Mouse (Mus musculus) embryonic facial prominence, embryonic 12.5 days (tissue): ENCODE measurements around the gene Ampd2. TPM values are rescaled to one million over a fixed set of nuclear protein-coding genes. Genes with fewer than 3 reads are reported as not detected.

ENCODE experiments used
- ATAC-seq: fragments of 200-750 bp; cut with Nextera tagmentation; 2 replicates; pipeline ENCODE4 v1.8.0; 2017; ENCODE audit not compliant: insufficient number of reproducible peaks, insufficient read depth, low FRiP score, low TSS enrichment
- H3K27ac ChIP-seq: fragments of 300-500 bp; sonication (generic); 2 replicates; pipeline ENCODE4 v1.5.1; 2016; ENCODE audit warnings: mild to moderate bottlenecking
- H3K27me3 ChIP-seq: fragments of 300-500 bp; sonication (generic); 2 replicates; pipeline ENCODE4 v1.6.1; 2016; ENCODE audit warnings: mild to moderate bottlenecking, moderate library complexity
- H3K36me3 ChIP-seq: fragments of 300-500 bp; sonication (generic); 2 replicates; pipeline ENCODE4 v1.6.1; 2016; ENCODE audit warnings: mild to moderate bottlenecking
- H3K4me1 ChIP-seq: fragments of 300-500 bp; sonication (generic); 2 replicates; pipeline ENCODE4 v1.6.1; 2016
- H3K4me2 ChIP-seq: fragments of 300-500 bp; sonication (generic); replicated peaks from 2 replicates; pipeline ENCODE4 v1.6.1; 2016; ENCODE audit warnings: mild to moderate bottlenecking, moderate library complexity
- H3K4me3 ChIP-seq: fragments of 300-500 bp; sonication (generic); 2 replicates; pipeline ENCODE4 v1.5.1; 2016; ENCODE audit warnings: mild to moderate bottlenecking
- H3K9ac ChIP-seq: fragments of 300-500 bp; sonication (generic); 2 replicates; pipeline ENCODE4 v1.6.1; 2016; ENCODE audit warnings: mild to moderate bottlenecking, moderate library complexity
- H3K9me3 ChIP-seq: fragments of 300-500 bp; sonication (generic); 2 replicates; pipeline ENCODE4 v1.6.1; 2016; ENCODE audit warnings: mild to moderate bottlenecking, moderate library complexity
- WGBS: fragments of 180-500 bp; shearing (Covaris S2); methylation state at CpG from one replicate; pipeline ENCODE4 v1.1.7; 2016; 5-methylcytosine and 5-hydroxymethylcytosine counted together
- polyA plus RNA-seq: library from polyadenylated mRNA; unstranded; fragments of >200 nt; fragmentation: Nextera tagmentation; extraction: Ambion mirVana; gene quantifications from 2 replicates; pipeline ENCODE4 v1.2.1, GENCODE M21; 2016

Gene Ampd2
- polyA plus RNA-seq, 1 experiment from 2014 or later = 48.4 TPM

DNA sequence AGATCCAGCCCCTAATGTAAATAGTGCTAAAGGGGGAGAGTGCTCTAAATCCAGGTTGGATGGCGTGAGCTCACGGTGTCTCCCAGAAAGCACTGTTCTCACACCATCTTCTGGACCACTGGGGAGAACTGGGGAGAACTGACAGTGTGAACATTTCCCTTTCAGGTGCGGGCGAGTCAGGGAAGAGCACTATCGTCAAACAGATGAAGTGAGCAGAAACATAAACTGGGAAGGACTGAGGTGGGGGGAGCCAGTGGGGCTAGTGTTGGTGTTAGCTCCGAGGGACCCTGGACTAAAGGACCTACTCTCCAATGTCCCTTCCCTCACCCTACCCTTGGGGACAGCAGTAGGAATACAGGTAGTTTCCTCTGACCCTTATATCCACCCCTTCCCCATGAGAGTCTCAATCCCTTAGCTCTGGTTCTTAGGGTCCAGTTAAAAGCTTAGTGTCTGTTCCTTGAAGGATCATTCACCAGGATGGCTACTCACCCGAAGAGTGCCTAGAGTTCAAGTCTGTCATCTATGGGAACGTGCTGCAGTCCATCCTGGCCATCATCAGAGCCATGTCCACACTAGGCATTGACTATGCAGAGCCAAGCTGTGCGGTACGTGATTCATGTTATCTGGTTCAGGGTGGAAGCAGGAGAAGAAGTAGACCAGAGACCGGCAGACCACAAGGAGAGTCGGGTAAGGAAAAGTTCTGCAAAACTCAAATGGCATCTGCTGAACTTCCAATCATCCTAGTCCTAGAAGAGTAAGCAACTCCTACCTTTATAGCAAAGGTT lies 8.7 kb upstream of the Ampd2 start:
- Histone ChIP-seq H3K4me1 (no peaks in the 10 kb centered on the region), H3K27ac (no peak overlapping the region), H3K4me2 (no peak overlapping the region), H3K9me3 (no peaks in the 10 kb centered on the region), H3K9ac (no peak overlapping the region), H3K4me3 (no peak overlapping the region), H3K36me3 (no peaks in the 10 kb centered on the region), H3K27me3 (no peaks in the 10 kb centered on the region)
- WGBS = 91% methylated on average over 12 of the region's 12 CpGs
- no peak for ATAC-seq

DNA sequence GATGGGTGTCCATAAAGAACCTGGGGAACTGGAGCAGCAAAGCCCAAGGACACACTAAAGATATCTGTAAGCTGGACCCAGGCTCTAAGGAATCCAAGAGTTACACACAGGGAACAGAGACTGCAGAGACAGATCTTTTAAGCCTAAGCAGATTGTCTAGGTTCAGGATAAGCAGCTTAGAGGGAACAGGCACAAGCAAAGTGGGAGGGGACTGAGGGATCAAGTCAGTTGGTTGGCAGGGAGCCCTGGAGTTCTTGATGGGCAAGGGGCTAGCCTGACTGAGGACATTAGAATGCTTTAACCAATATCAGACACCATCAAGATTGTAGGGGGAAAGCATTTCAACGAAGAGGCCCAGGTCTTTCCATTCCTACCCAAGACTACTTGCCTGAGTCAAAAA lies 7.7 kb upstream of the Ampd2 start:
- Histone ChIP-seq H3K27me3 (no peaks in the 10 kb centered on the region), H3K36me3 (no peaks in the 10 kb centered on the region), H3K4me2 (no peak overlapping the region), H3K4me1 (peaks cover 6% of the 10 kb centered on the region; the same call in 1 of the 2 replicates), H3K9me3 (no peaks in the 10 kb centered on the region), H3K4me3 (no peak overlapping the region), H3K9ac (no peak overlapping the region), H3K27ac (no peak overlapping the region)
- ATAC-seq = no peak
- WGBS = 84% methylated on average over 1 of the region's 1 CpGs

DNA sequence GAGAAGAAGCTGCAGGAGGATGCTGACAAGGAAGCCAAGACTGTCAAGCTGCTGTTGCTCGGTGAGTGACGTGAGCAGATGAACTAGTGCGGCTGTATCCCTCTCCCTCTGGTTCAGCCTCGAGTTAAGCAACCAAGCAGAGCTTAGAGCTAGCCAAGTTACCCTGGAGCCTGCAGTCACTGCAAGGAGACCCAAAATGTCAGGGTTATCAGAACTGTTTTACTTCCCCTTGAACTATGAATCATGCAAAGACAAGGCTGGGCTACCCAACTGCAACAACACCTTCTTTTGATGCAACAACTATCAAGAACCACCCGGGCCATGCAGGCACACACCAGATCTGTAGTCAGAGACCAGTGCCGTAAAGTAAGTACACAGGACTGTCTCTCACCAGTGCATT lies 6.9 kb upstream of the Ampd2 start:
- H3K4me2 ChIP-seq = no peak overlapping the region
- no peak overlapping the region for H3K4me3 ChIP-seq
- H3K36me3 ChIP-seq = no peaks in the 10 kb centered on the region
- no peak for ATAC-seq
- no peaks in the 10 kb centered on the region for H3K9me3 ChIP-seq
- no peak overlapping the region for H3K27ac ChIP-seq
- no peak overlapping the region for H3K9ac ChIP-seq
- peaks cover 12% of the 10 kb centered on the region; the same call in 1 of the 2 replicates for H3K4me1 ChIP-seq
- WGBS = 54% methylated on average over 6 of the region's 6 CpGs
- H3K27me3 ChIP-seq = no peaks in the 10 kb centered on the region

DNA sequence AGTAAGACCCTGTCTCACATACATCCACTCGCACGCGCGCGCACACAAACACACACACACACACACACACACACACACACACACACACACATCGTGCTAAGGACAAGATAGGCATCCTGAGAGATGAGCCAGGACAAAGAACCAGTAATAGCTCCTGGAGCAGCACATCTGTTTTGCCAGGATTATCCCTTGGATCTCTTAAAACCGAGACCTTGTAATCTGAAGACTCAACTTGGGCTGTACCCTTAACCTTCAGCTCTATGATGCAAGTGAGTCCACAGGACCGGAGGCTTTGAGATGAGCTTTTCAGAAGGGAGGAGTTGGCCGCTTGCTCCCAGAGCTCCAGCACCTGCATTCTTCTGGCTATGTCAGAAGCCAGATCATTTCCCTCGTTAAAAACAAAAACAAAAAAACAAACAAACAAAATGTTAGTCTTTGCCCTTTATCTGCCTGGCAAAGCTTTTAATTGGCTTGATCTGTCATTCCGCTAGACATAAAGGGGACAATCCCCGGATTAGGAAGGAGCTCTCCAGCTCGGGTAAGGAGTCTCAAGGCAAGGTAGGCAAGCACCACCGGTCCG lies 6.2 kb upstream of the Ampd2 start, which contains the start of gene Gnat2:
TSS of gene Gnat2 (plus strand) at position 254 of the 580 bp plus-strand sequence.
- H3K27me3 ChIP-seq = no peaks in the 10 kb centered on the region
- 73% methylated on average over 15 of the region's 15 CpGs for WGBS

DNA sequence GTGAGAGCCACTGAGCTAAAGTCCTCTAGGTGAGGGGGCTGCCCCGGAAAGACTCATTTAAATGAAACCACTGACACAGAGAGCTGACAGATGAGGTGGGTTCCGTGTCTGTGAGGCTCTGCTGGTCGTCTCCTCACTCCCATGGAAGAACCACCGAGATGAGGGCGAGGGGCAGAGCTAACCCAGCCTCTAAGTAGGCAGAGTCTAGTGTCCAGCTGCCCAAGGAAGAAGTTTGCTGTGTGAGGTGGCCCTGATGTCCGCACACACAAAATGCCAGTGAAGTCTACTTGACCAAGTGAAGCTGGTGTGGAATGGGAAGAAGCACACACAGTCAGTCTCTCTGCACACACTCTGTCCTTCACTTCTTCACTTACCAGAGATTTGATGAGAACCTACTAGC lies 5.6 kb upstream of the Ampd2 start:
- no peaks in the 10 kb centered on the region for H3K36me3 ChIP-seq
- H3K27ac ChIP-seq = no peak overlapping the region
- no peak overlapping the region for H3K4me3 ChIP-seq
- no peak overlapping the region for H3K4me2 ChIP-seq
- no peaks in the 10 kb centered on the region for H3K9me3 ChIP-seq
- H3K4me1 ChIP-seq = peaks cover 16% of the 10 kb centered on the region
- H3K9ac ChIP-seq = no peak overlapping the region
- no peak for ATAC-seq
- H3K27me3 ChIP-seq = no peaks in the 10 kb centered on the region
- 79% methylated on average over 6 of the region's 6 CpGs for WGBS

More for the DNA sequence above, 6.2 kb upstream of the Ampd2 start, which contains the start of gene Gnat2:
- Histone ChIP-seq H3K36me3 (no peaks in the 10 kb centered on the region), H3K4me3 (no peak within 1 kb of the TSS), H3K9me3 (no peaks in the 10 kb centered on the region), H3K27ac (no peak within 1 kb of the TSS), H3K9ac (no peak within 1 kb of the TSS), H3K4me1 (peaks cover 12% of the 10 kb centered on the region; the same call in 1 of the 2 replicates), H3K4me2 (no peak within 1 kb of the TSS)
- ATAC-seq = no peak

DNA sequence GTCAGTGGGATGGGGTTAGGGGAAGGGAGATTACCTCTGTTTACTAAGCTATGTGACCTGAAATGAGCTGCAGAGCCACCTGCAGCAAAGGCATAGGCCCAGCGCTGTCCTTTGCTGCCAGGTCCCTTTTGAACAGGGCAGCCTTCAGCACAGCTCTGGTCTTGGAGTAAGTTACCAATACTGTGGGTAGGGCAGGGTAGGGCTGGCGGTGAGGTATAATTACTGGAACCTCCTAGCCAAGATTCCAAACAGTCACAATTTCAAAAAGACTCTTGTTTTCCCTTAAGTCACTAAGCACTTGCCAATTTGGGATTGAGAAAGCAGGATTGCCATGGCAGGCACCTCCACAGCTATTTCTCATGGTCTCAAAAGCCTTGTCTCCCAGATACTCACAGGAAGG lies 4.1 kb upstream of the Ampd2 start:
- H3K27me3 ChIP-seq = no peaks in the 10 kb centered on the region
- peaks cover 23% of the 10 kb centered on the region for H3K4me1 ChIP-seq
- no peak overlapping the region for H3K4me2 ChIP-seq
- H3K9me3 ChIP-seq = no peaks in the 10 kb centered on the region
- 68% methylated on average over 2 of the region's 2 CpGs for WGBS
- no peak overlapping the region for H3K9ac ChIP-seq
- H3K4me3 ChIP-seq = no peak overlapping the region
- 0 out of 2 replicates have a peak overlapping the region, but pooled peaks have one; percentile 17 for H3K27ac ChIP-seq
- no peak for ATAC-seq
- H3K36me3 ChIP-seq = no peaks in the 10 kb centered on the region

DNA sequence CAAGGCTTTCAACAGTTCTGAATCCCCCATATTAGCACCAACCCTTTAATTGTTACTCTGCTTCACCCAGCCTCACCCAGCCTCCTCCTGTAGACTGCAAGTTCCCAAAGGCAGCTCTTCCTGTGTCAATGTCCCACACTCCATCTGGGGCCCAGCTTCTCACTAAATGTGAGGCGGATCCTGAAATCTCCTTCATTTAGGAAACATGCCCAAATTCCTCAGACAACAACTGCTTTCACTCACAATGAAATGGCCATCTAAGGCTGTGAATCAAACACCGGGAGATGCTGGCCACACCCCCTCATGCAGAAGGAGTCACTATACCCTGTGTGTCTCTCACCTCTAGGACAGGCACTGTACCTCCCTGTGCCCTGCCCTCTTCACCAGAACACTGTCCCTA lies 3.5 kb upstream of the Ampd2 start:
- ATAC-seq = no peak

DNA sequence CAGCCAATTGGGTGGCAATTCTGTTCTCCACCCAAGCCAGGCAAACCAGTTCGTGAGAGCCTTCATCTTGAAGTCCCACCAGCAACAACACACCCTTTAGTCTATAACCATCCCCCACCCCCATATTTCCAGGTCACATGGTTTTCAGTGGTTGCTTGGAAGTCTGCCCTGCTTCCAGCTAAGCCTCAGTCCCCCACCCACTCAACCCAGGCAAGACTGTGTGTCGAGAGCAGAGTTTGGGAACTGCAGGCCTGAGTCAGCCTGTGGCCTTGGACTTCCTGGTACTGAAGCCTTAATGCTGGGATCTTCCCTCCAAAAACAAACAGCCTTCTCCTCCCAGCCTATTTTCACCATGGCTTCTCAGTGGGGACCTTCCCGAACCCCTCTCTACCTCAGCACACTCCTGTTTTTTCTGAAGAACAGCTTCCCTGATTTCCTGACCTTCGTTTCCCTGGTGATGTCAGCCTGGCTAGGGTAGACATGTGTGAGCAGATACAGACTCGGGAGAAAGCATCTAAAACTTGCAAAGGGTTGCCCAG lies 2.5 kb upstream of the Ampd2 start:
- Histone ChIP-seq H3K4me3 (no peak overlapping the region), H3K4me2 (no peak overlapping the region), H3K27ac (no peak overlapping the region), H3K27me3 (no peaks in the 10 kb centered on the region), H3K9ac (no peak overlapping the region), H3K9me3 (no peaks in the 10 kb centered on the region), H3K36me3 (no peaks in the 10 kb centered on the region), H3K4me1 (peaks cover 34% of the 10 kb centered on the region)
- 36% methylated on average over 5 of the region's 5 CpGs for WGBS
- ATAC-seq = no peak

More for the DNA sequence above, 3.5 kb upstream of the Ampd2 start:
- peaks cover 24% of the 10 kb centered on the region for H3K4me1 ChIP-seq
- H3K27ac ChIP-seq = no peak overlapping the region
- H3K4me3 ChIP-seq = no peak overlapping the region
- 43% methylated on average over 2 of the region's 2 CpGs for WGBS
- H3K9ac ChIP-seq = no peak overlapping the region
- no peaks in the 10 kb centered on the region for H3K27me3 ChIP-seq
- H3K4me2 ChIP-seq = no peak overlapping the region
- H3K36me3 ChIP-seq = no peaks in the 10 kb centered on the region
- H3K9me3 ChIP-seq = no peaks in the 10 kb centered on the region

DNA sequence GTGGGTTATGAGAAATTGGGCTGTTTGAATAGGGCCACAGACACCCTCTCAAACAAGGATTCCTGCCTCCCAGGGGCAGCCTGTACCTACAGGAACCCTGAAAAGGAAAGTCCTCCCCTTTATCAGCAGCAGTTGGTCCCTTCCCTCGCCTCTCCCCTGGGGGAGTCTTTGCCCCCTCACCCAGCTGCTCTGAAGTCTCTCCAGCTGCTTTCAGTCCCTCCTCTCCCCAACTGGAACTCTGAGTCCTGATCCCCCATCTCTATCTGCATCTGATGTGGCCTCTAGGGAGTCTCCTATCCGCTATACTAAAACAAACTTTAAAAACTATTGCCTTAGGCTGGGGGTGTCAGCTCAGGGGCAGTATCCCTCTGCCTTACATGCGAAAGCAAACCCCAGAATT lies 878 bp upstream of the Ampd2 start:
- WGBS = 74% methylated on average over 3 of the region's 3 CpGs
- H3K4me2 ChIP-seq = no peak overlapping the region
- H3K4me1 ChIP-seq = peaks cover 45% of the 10 kb centered on the region
- no peaks in the 10 kb centered on the region for H3K36me3 ChIP-seq
- H3K27me3 ChIP-seq = no peaks in the 10 kb centered on the region
- no peak overlapping the region for H3K4me3 ChIP-seq
- no peak overlapping the region for H3K9ac ChIP-seq
- H3K27ac ChIP-seq = no peak overlapping the region
- H3K9me3 ChIP-seq = no peaks in the 10 kb centered on the region
- no peak for ATAC-seq

DNA sequence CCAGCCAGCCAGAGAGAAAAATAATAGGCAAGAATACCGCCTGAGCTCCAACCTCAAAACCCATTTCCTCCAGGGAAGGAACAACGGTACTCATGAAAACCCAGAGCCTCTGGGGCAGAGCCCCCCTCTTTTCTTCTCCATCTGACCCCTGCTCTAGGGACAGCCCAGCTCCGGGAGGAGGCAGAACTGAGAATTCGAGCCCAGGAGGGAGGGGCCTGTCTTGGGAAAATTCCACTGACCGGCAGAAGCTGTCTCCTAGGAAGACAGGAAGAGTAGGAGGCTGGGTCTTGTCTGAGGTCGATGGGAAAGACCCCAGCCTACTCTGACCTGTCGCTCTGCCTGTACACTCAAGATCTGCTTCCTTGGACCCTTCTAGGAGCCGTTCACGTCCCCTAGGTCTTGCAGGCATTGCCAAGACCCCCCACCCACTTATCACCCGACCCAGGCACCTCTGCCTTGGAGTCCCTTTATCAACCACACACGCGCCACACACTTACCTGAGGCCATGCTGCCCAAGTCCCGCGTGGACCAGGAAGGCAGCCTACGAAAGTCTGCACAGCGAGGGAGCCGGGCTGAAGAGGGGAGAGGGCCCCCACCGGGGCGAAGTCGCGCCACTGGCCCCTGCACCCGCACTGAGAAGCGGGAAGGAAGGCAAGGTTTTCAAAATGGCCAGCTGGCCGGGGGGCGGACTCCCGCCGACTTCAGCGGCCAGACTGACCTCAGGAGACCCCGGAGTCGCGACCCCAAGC lies 556 bp downstream of the Ampd2 start:
- WGBS = under 1% methylated on average over 31 of the region's 31 CpGs
- Histone ChIP-seq H3K9ac (peak overlapping the region; percentile 74), H3K27me3 (no peaks in the 10 kb centered on the region), H3K9me3 (no peaks in the 10 kb centered on the region), H3K4me3 (peak overlapping the region; percentile 68), H3K27ac (peak overlapping the region; percentile 90), H3K36me3 (no peaks in the 10 kb centered on the region), H3K4me2 (peak overlapping the region; percentile 100), H3K4me1 (peaks cover 48% of the 10 kb centered on the region)
- ATAC-seq = peak; percentile 66

DNA sequence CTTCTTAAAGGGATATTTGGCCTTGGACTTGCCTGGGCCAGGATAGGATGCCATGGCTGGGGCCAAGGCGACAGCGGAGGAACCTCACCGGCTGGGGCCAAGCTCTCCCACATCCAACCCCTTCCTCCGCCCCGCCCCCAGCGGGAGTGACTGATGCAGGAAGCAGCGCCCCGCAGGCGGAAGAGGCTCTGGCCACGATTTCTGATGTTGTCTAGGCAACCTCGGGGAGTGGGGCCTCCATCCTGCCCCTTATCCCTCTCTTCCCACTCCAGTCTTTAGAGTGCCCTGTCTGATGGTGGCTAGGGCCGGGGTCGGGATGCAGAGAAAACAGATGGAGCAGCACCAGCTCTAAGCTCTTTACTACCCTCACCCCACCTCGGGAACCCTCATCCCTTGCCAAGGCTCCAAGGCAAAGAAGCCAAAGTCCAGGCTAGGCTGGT lies 1.1 kb downstream of the Ampd2 start:
- Histone ChIP-seq H3K9ac (peak overlapping the region; percentile 74), H3K4me2 (peak overlapping the region; percentile 100), H3K36me3 (0 out of 2 replicates have a peak, but pooled peaks cover 5% of the 10 kb centered on the region), H3K27ac (peak overlapping the region; percentile 90), H3K4me1 (peaks cover 48% of the 10 kb centered on the region), H3K9me3 (no peaks in the 10 kb centered on the region), H3K4me3 (peak overlapping the region; percentile 68), H3K27me3 (no peaks in the 10 kb centered on the region)
- WGBS = under 1% methylated on average over 14 of the region's 14 CpGs
- ATAC-seq = peak; percentile 82
